Mouse (Mus musculus) hematopoietic stem cell, adult 5-6 weeks (primary cell): ENCODE results near the gene Cept1. TPM values are rescaled to one million over a fixed set of nuclear protein-coding genes. Genes with fewer than 3 reads are reported as not detected.
"Not testable (repeated sequence)": the region's sequence is repeated elsewhere in the genome, so short reads cannot be mapped to it uniquely, and the experiment has no call there.

Experiments used
- ATAC-seq, 2 experiments: fragments of 125-278 bp in 1 of 2; replicated peaks in 1 of 2; 2 replicates each; pipeline ENCODE4 v1.8.0; 2016 to 2017; ENCODE audit warnings: inconsistent platforms in 2 of 2, mild to moderate bottlenecking in 2 of 2, moderate number of reproducible peaks in 2 of 2, low read depth in 1 of 2, moderate TSS enrichment in 1 of 2; ENCODE audit not compliant: low FRiP score in 2 of 2, poor library complexity in 2 of 2, severe bottlenecking in 2 of 2, insufficient read depth in 1 of 2, low TSS enrichment in 1 of 2
- total RNA-seq: library from RNA; stranded (forward); fragments of 172-1452, 232-1000 nt; gene quantifications from 2 replicates; pipeline ENCODE4 v1.2.3, GENCODE M21; 2017

Cept1 gene
- 48.1 and 48.2 TPM in 2 replicates for total RNA-seq

DNA sequence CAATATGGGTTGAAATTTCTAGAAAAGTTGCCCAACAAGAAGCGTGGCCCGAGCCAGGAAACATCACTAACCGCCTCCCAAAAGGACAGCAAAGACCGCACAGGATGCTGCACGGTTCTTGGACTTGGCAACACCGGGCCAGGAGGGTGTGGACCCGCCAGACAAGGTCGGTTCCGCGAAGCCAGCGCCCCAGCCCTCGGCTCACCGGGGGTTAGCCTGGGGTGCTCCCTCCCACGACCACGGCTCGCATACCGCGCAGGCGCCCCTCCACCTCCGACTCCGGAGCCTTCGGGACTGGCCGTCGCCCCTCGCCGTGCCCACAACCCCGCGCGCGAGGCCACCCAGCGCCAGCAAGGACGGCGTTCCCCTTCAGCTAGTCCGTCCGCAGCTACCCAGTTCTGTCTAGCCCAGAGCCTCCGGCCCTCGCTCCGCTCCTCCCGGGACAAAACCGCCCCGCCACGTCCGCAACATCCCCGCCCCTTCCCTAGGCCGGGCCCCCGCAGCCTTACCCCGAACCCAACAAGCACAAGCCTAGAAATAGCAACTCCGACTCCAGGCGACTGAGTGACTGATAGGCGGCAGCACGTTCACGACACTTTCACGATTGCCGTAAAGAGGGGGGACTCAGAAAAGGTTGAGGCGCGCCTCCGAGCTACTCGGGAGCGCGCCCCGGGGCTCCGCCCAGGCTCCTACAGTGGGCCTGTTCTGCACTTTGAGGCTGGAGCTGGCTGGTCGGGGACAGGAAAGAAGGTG is at the start of gene Cept1, which contains the start of gene Dram2:
Gene Cept1, minus strand, starts transcription at position 632 of the 753 bp plus-strand sequence.
Gene Dram2, plus strand, starts transcription at position 628 of the 753 bp plus-strand sequence.
- peak; percentile 88 to 93 for ATAC-seq

DNA sequence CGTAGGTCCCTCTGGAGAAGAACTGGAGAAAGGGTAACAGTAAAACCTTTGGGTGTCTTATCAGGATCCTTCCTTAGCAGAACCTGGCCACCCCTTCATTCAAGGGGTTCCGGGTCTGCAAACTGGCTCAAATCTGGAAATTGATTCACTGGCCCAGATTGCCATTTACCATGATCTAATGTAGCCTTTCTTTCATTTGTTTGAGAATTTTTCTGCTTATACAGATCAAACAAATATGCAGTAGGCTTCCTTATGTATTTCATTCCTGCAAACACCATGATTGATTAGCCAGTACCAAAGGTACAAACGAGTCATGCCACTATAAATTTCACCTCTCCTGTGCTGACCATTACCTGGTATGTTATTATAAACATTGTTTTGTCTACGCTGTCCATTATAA is 46.0 kb upstream of the Cept1 start:
- ATAC-seq, result not testable (repeated sequence)

DNA sequence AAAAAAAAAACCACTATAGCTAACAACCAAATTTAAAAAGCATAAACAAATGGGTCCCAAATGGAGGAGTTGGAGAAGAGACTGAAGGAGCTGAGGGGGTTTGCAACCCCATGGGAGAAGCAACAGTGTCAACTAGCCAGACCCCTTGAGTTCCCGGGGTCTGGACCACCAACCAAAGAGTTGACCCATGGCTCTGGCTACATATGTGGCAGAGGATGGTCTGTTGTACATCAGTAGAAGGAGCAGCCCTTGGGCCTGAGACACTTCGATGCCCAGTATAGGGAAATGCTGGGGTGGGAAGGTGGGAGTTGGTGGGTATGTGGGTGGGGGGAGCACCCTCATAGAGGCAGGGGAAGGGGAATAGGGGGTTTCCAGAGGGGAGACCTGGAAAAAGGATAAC is 31.7 kb upstream of the Cept1 start:
- no peak for ATAC-seq

DNA sequence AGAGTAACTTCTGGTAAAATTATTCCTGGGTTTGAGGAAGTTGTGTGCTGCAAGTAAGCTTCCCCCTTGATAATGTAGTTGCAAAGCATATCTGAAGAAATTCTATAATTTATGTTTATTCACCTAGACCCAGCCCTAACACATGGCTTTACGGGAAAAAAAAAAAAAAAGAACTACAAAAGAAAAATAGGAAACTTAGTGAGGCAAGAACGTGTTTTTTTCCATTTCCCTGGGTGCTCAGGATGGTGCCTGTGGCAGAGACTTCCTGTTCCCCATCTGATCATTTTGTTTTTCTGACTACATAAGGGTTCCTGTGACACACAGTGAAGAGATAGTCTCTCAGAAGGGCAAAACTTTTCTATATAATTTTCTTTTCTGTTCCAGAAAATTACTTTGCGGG is 25.6 kb upstream of the Cept1 start:
- ATAC-seq, result no peak

DNA sequence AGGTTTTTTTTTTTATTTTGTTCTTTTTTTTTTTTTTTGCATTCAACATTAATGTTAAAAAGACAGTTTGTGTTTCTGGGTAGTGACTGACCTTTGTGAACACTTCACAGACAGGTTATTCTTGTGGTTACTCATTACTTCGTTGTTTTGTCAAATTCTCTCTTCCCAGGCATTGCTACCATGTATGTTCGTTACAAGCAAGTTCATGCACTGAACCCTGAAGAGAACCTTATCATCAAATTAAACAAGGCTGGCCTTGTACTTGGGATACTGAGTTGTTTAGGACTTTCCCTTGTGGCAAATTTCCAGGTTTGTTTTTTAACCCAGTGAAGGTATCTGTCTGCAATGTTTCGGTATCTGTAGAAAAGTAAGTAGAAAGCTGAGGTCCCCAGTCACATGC is 18.3 kb upstream of the Cept1 start:
- ATAC-seq, result no peak

DNA sequence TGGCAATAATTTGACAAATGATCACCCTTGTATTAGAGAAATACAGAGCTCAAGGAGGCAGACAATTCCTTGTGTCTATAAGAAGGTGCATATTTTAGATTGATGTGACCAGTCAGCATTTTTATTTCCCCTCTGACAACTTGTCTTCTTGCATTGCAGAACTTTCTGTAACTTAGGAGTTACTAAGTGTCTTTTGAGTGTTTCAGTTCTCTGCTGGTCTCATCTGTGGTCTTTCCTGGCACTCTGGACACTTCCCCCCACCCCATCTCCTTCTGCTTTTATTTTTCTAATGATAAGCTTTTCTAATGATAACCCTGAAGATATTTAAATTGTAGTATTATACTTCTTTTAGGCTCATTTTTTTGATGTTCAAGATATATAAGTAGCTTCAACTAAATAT is 10.7 kb upstream of the Cept1 start:
- no peak for ATAC-seq

DNA sequence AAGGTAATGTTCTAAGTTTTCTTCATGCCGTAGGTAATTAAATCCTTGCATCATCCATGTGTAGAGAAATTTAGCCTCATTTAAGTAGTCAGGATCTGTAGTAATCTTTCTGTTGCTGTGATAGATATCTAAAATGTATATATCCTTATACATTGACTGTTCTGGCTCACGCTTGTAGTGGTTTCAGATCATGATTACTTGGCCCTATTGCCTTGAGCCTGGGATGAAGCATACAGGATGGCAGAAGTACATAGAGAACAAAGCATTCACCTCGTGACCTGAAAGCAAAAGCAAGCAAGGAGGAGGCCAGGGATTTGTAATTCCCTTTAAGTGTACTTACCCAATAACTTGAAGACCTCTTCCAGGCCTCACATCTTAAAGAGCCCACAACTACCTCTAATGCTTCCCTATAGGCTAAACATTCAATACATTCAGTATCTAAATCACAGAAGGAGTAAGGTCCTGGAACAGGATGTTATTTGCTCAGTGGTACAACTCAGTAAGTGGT is 8.2 kb upstream of the Cept1 start:
- no peak for ATAC-seq

DNA sequence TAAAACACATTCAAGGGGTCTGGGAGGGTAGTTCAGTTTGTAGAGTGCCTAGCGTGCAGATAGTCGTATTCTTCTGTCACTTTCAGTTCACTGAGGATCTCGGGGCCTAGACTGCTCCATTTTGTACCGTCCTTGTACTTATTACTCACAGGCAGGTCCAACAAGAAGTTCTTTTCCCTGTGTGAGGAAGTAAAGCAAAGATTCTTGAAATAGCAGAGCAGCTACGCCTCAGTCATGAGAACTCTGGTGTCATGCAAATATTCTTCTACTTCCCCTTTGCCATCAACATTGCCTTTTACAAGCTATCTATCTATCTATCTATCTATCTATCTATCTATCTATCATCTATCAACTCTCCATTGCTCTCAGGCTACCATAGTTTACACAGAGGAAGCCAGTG is 5.8 kb upstream of the Cept1 start:
- ATAC-seq, result no peak

DNA sequence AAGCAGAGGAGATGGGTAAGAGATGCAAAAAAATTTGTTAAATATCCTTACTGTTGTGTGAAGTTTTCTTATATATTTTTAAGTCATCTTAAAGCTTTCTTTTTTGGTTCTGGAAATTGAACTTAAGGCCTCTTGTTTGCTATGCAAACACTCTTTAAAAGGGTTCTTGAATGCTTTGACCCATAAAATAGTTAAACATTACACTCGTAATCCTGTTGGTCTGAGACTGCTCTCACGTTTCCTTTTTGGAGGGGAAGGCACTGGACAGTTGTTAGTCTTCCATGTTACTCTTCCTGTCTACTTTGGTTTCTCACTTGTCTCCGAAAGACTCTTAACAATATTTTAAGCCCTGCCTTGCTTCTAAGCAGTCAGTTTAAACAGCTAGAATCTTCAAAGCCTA is 1.4 kb upstream of the Cept1 start:
- no peak for ATAC-seq

DNA sequence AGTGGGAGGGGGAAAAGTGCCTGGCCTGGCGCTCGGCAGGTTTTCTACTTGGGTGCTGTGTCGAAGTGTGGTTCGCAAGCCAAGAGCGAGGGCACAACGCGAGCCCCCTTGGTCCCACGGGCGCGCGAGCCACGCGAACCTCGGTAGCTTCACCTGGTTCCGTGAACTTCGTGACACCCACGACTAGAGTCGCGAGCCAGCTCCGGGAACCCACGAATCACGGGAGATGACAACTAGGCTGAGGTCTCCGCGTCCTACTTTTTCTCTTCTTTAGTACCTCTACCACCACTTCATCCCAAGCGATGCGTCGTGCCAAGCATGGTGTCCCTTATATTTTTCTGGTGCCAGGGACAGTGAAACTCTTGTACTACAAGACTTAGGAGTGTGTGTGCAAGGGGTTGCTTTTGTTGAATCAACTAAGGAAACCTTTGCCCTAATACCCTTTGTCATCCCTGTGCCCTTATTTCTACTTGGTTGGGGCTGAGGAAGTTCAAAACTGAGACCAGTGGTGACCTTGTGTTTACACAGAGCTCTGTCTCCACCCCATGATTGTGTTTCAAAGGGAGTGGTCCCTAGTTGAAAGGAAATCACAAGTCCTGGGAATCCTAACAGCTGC is 430 bp upstream of the Cept1 start:
- ATAC-seq, result peak; percentile 10 to 43; a peak in 3 of 4 replicates

DNA sequence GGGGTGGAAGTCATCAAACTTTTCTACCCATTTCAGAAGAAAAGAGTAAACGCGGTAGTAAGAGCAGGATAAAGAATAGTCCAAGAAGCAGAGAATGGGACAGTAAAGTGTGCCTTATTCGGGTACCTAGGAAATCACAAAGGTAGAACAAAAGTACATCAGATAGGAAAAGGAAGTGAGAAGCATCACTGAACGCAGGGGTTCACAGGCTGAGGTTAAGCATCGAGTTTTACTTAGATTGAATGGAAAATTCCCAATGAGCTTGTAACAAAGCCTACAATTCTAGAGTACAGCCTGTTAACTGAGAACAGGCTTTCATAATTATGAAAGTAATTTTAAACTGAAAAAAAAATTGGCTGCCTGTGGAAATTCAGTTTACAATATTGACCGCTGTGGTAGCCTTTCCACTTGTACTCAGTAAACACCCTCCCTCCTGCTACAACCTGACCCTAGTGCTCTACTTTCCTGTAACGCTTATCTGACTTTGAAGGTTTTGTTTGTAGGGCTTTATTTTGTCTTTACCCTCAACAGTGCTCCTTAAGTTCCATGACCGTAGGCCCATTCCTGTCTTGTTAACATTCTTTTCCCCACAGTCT is 2.8 kb downstream of the Cept1 start:
- ATAC-seq, result no peak

DNA sequence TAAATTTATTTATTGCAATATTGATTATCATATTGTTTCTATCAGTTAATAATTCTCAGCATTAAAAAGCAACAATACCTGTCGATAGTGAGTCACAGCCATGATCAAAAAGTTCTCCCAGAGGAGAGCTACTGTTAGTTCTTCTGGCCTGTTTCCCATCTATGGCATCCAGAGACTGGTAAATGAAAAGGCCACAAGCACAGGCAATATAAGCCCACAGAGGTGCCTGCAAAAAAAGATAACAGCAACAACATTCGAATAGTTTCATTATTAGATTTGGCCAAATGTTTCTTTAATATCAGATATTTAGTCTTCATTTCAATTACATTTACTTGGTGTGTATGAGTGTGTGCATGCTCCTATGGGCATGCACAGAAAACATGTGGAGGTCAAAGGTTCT is 14.3 kb downstream of the Cept1 start:
- ATAC-seq, result no peak

DNA sequence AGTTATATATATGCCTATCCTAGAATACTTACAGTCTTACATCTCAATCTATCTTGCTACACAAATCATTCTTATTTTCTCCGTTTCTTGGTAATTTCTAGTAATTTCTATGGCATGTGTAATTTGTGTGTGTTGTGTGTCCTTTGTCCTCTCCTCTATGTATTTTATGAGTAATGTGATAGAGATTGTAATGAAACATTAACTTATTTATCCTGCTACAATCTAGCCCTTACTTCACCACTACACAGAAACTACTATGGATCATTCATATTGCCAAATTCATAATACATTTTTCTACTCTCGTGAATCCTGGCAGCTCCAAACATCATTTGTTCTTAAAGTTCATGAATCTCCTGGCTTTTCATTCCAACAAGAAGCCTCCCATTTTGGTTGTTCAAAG is 19.6 kb downstream of the Cept1 start:
- ATAC-seq, result no peak

DNA sequence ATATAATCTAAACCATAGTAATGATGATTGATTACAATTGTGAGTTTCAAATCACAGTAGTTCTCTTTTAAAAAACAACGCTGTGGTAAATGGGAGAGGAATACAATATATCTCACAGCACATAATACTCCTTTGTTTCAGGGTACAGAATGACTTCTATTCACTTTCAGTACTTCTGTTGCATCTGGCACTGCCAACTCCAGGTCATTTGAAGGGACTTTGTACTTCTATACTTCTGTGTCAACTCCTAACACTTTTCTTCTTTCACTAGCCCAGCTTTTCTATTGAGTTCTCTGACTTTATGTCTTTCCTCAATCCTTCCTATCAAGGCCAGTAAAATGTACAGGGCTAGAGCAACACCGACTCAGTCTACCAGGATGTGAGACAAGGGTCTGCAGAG is 21.2 kb downstream of the Cept1 start:
- no peak for ATAC-seq

DNA sequence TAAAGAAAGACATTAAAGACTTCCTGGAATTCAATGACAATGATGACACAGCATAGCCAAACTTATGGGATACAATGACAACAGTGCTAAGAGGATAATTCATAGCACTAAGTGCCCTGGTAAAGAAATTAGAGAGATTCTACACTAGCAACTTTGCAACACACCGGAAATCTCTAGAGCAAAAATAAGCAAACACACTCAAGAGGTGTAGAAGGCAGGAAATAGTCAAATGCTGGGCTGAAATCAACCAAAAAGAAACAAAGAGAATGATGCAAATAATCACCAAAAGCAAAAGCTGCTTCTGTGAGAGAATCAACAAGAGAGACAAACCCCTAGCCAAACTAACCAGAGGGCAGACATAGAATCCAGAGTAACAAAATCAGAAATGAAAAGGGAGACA is 24.9 kb downstream of the Cept1 start:
- no peak for ATAC-seq

DNA sequence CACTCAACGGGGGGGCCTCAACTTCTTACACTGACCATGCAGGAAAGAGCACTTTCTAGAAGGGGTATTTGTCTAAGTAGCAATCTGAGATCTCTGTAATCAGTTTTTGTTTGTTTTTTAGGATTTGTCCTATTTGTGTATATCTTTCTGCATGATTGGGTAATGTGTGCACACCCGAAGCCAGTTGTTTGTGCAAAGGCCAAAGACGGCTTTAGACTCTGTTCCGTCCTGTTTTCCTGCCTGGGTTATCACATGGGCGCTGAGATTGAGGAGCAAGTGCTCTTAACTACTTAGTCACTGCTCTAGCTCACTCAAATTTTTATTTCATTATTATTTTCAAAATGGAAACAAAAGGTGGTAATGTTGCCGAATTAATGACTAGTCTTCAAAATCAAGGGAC is 32.6 kb downstream of the Cept1 start:
- ATAC-seq, result no peak

DNA sequence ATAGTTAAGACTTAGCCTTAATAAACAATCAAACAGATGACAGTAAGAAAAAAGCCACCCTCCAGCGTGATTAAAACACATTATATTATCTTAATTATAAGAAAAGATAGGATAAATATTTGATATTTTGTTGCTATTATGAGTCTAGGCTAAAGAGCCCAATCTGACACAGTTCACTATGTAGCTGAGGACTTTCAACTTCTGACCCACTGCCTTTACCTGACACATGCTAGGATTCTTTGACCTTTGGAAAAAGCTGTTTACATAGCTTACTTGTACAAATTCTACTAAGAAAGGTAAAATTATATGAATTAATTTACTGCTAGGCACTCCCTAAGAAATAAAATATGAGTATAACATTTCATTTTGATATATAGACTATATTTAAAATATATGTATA is 36.9 kb downstream of the Cept1 start:
- ATAC-seq, result no peak

DNA sequence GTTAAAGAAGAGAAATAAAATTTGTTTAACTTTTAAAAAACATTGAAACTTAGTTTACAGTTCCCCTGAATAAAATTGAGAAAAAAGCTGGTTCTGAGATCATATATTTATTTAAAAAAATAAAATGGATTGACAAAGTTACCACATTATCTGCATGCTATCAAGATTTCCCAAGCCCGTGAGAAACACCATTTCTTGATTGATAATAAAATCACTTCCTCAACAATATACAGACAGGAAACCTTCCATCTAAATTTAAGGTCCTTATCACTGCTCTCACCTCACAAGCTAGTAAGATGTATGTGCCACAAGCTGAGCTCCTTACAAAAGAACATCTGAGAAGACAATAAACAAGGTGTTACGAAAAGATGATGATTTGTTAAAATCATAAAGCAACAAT is 44.7 kb downstream of the Cept1 start:
- ATAC-seq, result no peak
